Mouse (Mus musculus) embryonic facial prominence, embryonic 13.5 days (tissue): ENCODE results near the gene Dnah14. TPM values are rescaled to one million over a fixed set of nuclear protein-coding genes. Genes with fewer than 3 reads are reported as not detected.
"Not testable (repeated sequence)": the region's sequence is repeated elsewhere in the genome, so short reads cannot be mapped to it uniquely, and the experiment has no call there.

Experiments used
- ATAC-seq: fragments of 200-750 bp; cut with Nextera tagmentation; 2 replicates; pipeline ENCODE4 v1.8.0; 2017; ENCODE audit warnings: low read depth; ENCODE audit not compliant: insufficient number of reproducible peaks, insufficient read depth, low FRiP score, low TSS enrichment
- H3K27ac ChIP-seq: fragments of 300-500 bp; sonication (generic); 2 replicates; pipeline ENCODE4 v1.5.1; 2015; ENCODE audit warnings: moderate library complexity, mild to moderate bottlenecking, inconsistent platforms
- H3K27me3 ChIP-seq: fragments of 300-500 bp; sonication (generic); 2 replicates; pipeline ENCODE4 v1.6.1; 2015; ENCODE audit warnings: mild to moderate bottlenecking, inconsistent platforms
- H3K36me3 ChIP-seq: fragments of 300-500 bp; sonication (generic); 2 replicates; pipeline ENCODE4 v1.6.1; 2015; ENCODE audit warnings: mild to moderate bottlenecking, inconsistent platforms
- H3K4me1 ChIP-seq: fragments of 300-500 bp; sonication (generic); 2 replicates; pipeline ENCODE4 v1.6.1; 2015; ENCODE audit warnings: inconsistent platforms
- H3K4me2 ChIP-seq: fragments of 300-500 bp; sonication (generic); 2 replicates; pipeline ENCODE4 v1.6.1; 2015; ENCODE audit warnings: moderate library complexity, mild to moderate bottlenecking, inconsistent platforms
- H3K4me3 ChIP-seq: fragments of 300-500 bp; sonication (generic); 2 replicates; pipeline ENCODE4 v1.5.1; 2015; ENCODE audit warnings: mild to moderate bottlenecking, inconsistent platforms
- H3K9ac ChIP-seq: fragments of 300-500 bp; sonication (generic); 2 replicates; pipeline ENCODE4 v1.6.1; 2015; ENCODE audit warnings: mild to moderate bottlenecking, inconsistent platforms
- H3K9me3 ChIP-seq: fragments of 300-500 bp; sonication (generic); 2 replicates; pipeline ENCODE4 v1.6.1; 2016; ENCODE audit warnings: inconsistent platforms
- WGBS: fragments of 180-500 bp; shearing (Covaris S2); methylation state at CpG from one replicate; pipeline ENCODE4 v1.1.7; 2015; ENCODE audit warnings: mixed read lengths; 5-methylcytosine and 5-hydroxymethylcytosine counted together
- polyA plus RNA-seq: library from polyadenylated mRNA; unstranded; fragments of >200 nt; fragmentation: Nextera tagmentation; extraction: Ambion mirVana; gene quantifications from 2 replicates; pipeline ENCODE4 v1.2.1, GENCODE M21; 2015

Gene Dnah14
- polyA plus RNA-seq, 1 experiment from 2014 or later, result 1.4 TPM

DNA sequence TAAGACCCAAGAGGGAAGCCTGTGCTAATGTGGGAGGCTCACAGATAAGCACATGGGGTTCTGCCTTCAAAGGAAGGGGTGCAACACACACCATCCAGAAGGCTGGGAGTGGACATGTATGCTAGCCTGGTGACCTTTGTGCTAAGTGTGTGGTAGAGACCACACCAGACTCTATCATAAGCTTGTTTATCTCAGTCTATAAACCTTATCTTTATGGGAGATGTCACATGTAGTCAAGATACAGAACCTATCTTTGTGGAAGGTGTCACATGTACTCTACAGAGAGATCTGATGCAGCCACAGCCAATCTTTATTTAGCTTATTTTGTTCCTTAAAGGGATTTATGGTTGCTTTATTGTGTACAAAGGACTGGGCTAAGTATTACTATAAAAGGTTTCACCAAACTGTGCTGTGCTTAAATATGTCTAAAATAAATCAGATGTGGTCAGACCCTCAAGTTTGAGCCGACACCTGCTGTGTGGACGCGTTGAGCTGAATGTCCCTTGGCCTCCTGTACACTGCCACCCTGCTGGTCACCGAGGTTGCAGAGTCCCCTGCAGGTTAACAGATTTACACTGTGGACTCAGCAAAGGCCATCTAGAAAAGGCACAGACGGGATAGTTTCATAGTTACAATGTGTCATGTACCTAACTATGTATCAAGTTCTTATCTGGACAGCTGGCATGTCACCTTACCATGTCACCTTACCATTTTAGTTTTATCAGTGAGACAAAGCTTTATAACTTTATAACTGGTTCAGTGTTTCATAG lies 118.6 kb downstream of the Dnah14 start:
- 77% methylated on average over 5 of the region's 5 CpGs for WGBS
- Histone ChIP-seq H3K36me3 (no peaks in the 10 kb centered on the region), H3K9me3 (no peaks in the 10 kb centered on the region), H3K4me3 (no peak overlapping the region), H3K27ac (no peak overlapping the region), H3K4me2 (no peak overlapping the region), H3K4me1 (no peaks in the 10 kb centered on the region), H3K9ac (no peak overlapping the region), H3K27me3 (no peaks in the 10 kb centered on the region; the same call in 1 of the 2 replicates)
- no peak for ATAC-seq

DNA sequence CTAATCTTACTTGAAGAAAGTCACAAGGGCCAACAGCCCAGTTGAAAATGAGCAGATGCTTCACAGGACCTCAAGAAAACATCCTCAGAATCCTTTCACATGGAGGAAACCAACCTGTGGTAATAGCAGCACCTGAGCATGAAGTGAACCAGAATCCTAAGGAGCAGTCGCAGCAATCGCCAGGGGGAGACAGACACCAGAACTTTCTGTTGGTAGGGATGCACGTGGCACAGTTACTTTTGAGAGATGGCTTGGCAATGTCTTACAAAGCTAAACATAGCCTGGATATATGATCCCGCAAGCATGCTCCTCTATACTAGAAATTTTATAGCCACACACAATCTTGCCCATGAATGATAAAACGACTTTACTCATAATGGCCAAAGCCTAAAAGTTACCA lies 152.3 kb downstream of the Dnah14 start:
- no peaks in the 10 kb centered on the region for H3K9me3 ChIP-seq
- no peaks in the 10 kb centered on the region for H3K27me3 ChIP-seq
- no peaks in the 10 kb centered on the region for H3K4me1 ChIP-seq
- H3K9ac ChIP-seq, result no peak overlapping the region
- 52% methylated on average over 5 of the region's 5 CpGs for WGBS
- H3K36me3 ChIP-seq, result no peaks in the 10 kb centered on the region
- H3K4me3 ChIP-seq, result no peak overlapping the region
- no peak overlapping the region for H3K4me2 ChIP-seq
- H3K27ac ChIP-seq, result no peak overlapping the region
- ATAC-seq, result no peak

DNA sequence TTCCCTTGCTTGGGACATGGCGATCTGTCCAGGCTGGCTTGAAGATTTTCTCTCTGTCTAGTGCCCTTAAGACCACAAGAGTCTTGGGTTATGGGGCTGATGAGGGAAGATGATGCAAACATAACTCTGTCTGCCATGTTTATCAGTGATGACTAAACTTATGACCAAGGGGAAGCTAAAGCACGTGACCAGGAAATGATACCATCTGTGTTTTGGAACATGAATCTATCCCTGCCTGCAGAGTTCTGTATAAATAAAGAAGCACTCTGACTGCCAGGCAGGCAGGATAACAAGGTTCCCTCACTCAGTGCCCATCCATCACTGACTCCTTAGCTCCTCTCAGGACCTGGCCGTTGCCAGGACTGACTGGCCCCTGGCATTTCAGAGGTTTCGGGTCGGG lies 157.2 kb downstream of the Dnah14 start:
- no peaks in the 10 kb centered on the region for H3K4me1 ChIP-seq
- no peak overlapping the region for H3K4me3 ChIP-seq
- WGBS, result 87% methylated on average over 5 of the region's 5 CpGs
- no peaks in the 10 kb centered on the region for H3K36me3 ChIP-seq
- H3K27me3 ChIP-seq, result no peaks in the 10 kb centered on the region
- ATAC-seq, result no peak
- no peaks in the 10 kb centered on the region for H3K9me3 ChIP-seq
- no peak overlapping the region for H3K4me2 ChIP-seq
- H3K27ac ChIP-seq, result no peak overlapping the region
- H3K9ac ChIP-seq, result no peak overlapping the region

DNA sequence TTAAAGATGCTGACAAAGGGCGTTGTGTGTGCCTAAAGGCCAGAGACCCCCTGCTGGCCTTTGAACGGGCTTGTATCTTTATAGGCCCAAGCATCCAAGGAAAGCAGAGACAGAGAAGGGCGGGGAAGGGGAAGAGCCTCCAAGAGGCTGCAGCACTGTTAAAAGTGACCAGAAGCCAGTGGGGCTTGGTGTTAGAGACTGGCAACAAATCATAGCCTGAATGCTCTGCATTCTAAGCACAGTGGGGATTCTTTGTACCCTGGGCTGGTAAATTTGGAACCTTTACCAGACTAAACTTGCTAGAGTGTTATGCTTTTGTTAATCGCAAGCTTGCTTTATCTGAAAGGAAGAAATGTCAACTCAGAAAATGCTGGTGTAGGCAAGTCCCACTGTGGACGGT lies 163.9 kb downstream of the Dnah14 start:
- WGBS, result 59% methylated on average over 5 of the region's 5 CpGs
- Histone ChIP-seq H3K36me3 (no peaks in the 10 kb centered on the region), H3K4me2 (no peak overlapping the region), H3K4me1 (no peaks in the 10 kb centered on the region), H3K4me3 (no peak overlapping the region), H3K9me3 (no peaks in the 10 kb centered on the region), H3K27me3 (no peaks in the 10 kb centered on the region), H3K27ac (no peak overlapping the region), H3K9ac (no peak overlapping the region)
- ATAC-seq, result no peak

DNA sequence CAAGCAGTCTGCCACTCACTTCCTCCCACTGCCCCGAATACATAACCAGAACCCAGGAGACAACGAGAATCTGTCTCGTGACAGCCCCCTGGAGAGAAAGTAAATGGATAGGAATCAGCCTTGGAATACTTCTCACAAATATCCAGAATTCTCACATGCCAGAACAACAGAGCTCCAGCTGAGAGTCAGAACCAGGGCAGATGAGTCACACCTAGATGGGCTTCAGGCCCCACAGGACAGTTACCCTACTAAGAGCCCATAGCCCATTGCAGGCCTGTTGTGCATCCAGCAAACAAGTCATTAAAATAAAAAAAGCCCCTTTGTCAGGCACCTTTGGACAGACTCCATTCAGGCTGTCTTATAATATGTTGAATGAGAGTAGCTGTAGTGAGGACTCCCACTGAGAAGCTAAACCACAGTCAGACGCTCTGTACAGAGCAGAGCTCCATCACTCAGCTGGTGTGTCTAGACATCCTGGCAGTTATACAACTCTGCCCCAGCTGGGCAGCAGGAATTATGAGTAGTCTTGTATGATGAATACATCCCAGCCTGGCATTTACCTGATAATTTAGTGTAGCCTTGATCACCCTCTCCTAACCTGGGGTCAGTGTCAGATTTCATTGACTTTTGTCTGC lies 166.0 kb downstream of the Dnah14 start:
- ATAC-seq, result no peak
- H3K9ac ChIP-seq, result no peak overlapping the region
- no peaks in the 10 kb centered on the region for H3K36me3 ChIP-seq
- H3K4me2 ChIP-seq, result no peak overlapping the region
- H3K4me3 ChIP-seq, result no peak overlapping the region
- H3K4me1 ChIP-seq, result no peaks in the 10 kb centered on the region
- H3K9me3 ChIP-seq, result no peaks in the 10 kb centered on the region
- 72% methylated on average over 4 of the region's 4 CpGs for WGBS
- no peaks in the 10 kb centered on the region for H3K27me3 ChIP-seq
- no peak overlapping the region for H3K27ac ChIP-seq

DNA sequence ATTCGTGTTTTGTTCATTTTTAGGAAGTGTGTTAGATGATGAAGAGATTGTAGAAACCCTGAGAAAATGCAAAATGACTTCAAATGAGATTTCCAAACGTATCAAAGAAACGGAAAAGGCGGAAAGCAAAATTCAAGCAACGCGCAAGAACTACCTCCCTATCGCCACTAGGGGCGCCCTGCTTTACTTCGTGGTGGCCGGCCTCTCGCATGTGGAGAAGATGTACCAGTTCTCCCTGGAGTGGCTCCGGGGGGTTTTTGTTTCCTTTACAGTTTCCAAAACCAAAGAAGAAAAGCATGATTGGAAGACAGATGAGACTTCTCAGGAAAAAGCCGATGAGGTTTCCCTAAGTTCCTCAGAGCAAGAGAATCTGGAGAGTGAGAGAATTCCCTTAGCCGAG lies 193.0 kb downstream of the Dnah14 start:
- Histone ChIP-seq H3K9ac (no peak overlapping the region), H3K36me3 (no peaks in the 10 kb centered on the region), H3K4me1 (no peaks in the 10 kb centered on the region), H3K27ac (no peak overlapping the region), H3K27me3 (no peaks in the 10 kb centered on the region), H3K9me3 (no peaks in the 10 kb centered on the region), H3K4me2 (no peak overlapping the region), H3K4me3 (no peak overlapping the region)
- WGBS, result 59% methylated on average over 14 of the region's 14 CpGs
- ATAC-seq, result no peak

DNA sequence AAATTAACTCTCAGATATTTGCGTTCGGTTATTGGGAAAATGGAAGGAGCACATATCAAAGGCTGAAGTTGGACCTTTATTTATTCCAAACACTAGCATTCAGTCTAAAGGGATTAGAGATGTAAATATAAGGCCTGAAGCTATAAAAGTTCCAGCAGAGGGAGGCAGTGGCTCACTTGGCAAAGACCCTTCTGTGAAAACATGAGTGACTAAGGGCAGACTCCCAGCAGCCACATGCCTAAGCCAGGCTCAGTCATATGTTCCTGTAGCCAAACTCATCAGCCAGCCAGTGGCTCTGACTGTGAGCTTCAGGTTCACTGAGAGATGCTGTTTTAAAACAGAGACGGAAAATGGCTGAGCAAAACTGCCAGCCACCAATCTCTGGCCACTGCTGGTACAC lies 195.5 kb downstream of the Dnah14 start:
- Histone ChIP-seq H3K27me3 (no peaks in the 10 kb centered on the region), H3K27ac (no peak overlapping the region), H3K4me1 (no peaks in the 10 kb centered on the region), H3K4me2 (no peak overlapping the region), H3K36me3 (no peaks in the 10 kb centered on the region), H3K9me3 (no peaks in the 10 kb centered on the region), H3K4me3 (no peak overlapping the region), H3K9ac (no peak overlapping the region)
- ATAC-seq, result no peak
- WGBS, result 92% methylated on average over 3 of the region's 3 CpGs

DNA sequence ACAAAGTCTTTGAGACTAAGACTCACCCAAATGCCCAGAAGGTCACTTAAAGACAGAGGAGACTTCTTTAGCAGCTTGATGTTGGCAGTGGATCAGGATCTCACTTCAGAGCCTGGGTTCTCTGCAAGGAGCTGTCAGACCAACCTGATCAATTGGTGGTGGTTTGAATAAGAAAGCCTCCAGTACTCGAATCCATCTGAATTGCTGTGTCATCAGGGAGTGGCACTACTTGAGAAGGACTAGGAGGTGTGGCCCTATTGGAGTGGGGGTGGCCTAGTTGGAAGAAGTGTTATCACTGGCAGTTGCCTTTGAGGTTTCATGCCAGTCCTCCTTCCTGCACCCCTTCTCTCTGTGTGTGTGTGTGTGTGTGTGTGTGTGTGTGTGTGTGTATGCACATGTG lies 200.2 kb downstream of the Dnah14 start:
- ATAC-seq, result no peak
- Histone ChIP-seq H3K9me3 (no peaks in the 10 kb centered on the region), H3K9ac (no peak overlapping the region), H3K27ac (no peak overlapping the region), H3K36me3 (no peaks in the 10 kb centered on the region), H3K4me3 (no peak overlapping the region), H3K27me3 (no peaks in the 10 kb centered on the region), H3K4me1 (no peaks in the 10 kb centered on the region), H3K4me2 (no peak overlapping the region)
- WGBS, result 77% methylated on average over 1 of the region's 1 CpGs

DNA sequence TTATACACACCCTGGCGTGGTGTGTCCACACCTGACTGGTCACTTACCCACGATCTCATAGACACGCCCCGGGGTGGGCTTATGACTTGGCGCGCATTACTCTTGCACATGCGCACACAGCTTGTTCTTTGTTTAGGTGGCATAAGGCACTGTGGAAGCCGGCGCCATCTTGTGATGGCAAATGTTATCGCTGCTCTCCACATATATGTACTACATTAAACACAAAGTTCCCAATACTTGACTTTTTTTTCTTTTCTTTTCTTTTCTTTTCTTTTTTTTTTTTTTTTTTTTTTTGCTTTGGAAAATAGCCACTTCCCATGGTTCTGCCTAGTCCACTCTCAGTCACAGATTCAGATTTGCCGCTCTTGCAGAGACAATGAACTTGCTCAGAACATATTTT lies 206.2 kb downstream of the Dnah14 start:
- not testable (repeated sequence) for H3K9me3 ChIP-seq, ATAC-seq, H3K36me3 ChIP-seq, H3K9ac ChIP-seq, H3K27me3 ChIP-seq, H3K4me2 ChIP-seq, H3K27ac ChIP-seq, H3K4me1 ChIP-seq, H3K4me3 ChIP-seq
- 96% methylated on average over 11 of the region's 11 CpGs for WGBS

DNA sequence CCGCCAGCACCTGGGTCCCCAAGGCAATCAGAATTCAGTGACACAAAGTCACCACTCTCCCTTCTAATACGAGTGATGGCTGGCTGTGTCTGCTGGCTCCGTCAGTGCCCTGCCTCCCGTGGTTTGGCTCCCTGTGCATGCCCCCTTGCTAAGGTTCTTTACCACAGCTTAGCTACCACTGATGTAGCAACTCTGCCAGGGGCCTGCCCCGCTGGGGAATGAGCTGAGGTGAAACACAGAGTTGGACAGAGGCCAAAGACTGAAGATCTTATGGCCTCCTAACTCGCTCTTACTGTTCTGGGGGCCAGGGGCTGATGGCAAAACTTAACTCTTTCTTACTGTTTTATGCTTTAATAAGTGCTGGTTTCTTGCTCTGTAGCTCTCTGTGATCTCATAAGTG lies 213.6 kb downstream of the Dnah14 start:
- Histone ChIP-seq H3K4me1 (peaks cover 11% of the 10 kb centered on the region), H3K9me3 (no peaks in the 10 kb centered on the region), H3K36me3 (no peaks in the 10 kb centered on the region), H3K27ac (peak overlapping the region; percentile 49), H3K4me2 (no peak overlapping the region), H3K9ac (no peak overlapping the region), H3K4me3 (no peak overlapping the region), H3K27me3 (no peaks in the 10 kb centered on the region)
- 29% methylated on average over 6 of the region's 6 CpGs for WGBS
- no peak for ATAC-seq

DNA sequence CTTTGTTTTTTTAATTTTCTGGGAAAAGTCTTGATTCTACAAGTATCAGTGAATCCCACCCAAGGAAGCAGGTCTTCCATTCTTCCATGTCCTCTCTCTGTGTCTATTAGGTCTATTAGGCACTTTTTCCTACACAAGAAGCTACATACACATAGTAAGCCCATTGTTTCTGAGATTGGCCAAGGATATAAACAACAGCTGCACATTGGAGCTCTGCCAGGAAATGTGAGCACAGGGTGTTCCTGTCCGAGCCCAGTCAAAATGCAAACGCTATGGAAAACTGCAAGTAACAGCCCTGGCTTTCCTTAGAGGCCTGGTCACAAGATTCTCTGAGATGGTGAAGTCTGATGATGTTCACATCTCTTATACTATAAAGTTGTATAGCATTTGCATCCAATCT lies 217.2 kb downstream of the Dnah14 start:
- Histone ChIP-seq H3K36me3 (no peaks in the 10 kb centered on the region), H3K4me3 (no peak overlapping the region), H3K9me3 (no peaks in the 10 kb centered on the region), H3K27me3 (no peaks in the 10 kb centered on the region), H3K27ac (peak overlapping the region; percentile 35; the same call in 1 of the 2 replicates), H3K4me2 (no peak overlapping the region), H3K4me1 (peaks cover 11% of the 10 kb centered on the region), H3K9ac (no peak overlapping the region)
- no peak for ATAC-seq
- WGBS, result 32% methylated on average over 2 of the region's 2 CpGs

DNA sequence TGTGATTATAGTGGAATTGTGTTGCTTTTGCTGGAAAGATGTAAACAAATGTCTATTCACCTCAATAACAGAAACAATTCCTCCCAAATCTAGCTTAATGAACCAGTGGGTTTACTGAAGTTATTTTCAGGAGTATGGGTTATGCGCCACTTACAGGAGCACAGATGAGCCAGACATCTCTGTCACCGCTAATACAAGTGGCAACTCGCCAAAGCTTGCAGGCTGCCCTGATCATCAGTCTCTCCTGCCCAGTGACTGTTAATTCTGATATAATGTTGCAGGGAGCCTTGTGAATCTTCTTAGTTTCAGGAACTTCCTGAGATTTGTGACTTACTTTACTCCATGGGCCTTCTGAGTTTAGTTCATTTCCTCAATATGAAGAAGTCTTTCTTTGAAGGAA lies 223.6 kb downstream of the Dnah14 start:
- WGBS, result 91% methylated on average over 3 of the region's 3 CpGs

More for the DNA sequence above, 223.6 kb downstream of the Dnah14 start:
- no peaks in the 10 kb centered on the region for H3K9me3 ChIP-seq
- H3K4me1 ChIP-seq, result no peaks in the 10 kb centered on the region
- H3K4me3 ChIP-seq, result no peak overlapping the region
- H3K4me2 ChIP-seq, result no peak overlapping the region
- no peak for ATAC-seq
- H3K27ac ChIP-seq, result no peak overlapping the region
- no peaks in the 10 kb centered on the region for H3K36me3 ChIP-seq
- H3K9ac ChIP-seq, result no peak overlapping the region
- H3K27me3 ChIP-seq, result no peaks in the 10 kb centered on the region
